Mouse (Mus musculus) right cerebral cortex, postnatal 14 days (tissue): ENCODE data around the gene Cntln.

Experiments used
- DNase-seq: peaks from one replicate; pipeline ENCODE4 v3.0.0; 2022

The Cntln gene

GRCm38 (mm10) chr4:84884111-84884538 is at the start of gene Cntln:
TSS of gene Cntln (plus strand) at chr4:84884309.
- peak; percentile 95 for DNase-seq

DNA sequence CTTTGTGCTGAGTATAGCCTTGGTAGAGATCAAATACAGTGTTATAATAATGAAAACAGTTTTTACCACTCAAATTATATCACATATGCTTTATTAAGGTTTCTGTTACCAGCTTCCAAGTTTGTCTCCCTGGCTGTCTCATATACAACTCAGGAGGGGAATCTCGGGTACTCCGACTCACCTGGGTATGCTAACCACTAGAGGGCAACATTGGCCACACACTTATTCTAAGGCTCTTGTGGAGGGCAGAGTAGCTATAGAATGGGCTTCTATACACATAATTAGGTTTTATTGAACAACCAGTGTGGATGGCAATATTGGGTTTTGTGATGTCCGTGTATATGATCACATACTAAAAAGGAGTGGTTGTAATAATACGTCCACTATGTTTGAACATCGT is 47.1 kb upstream of the Cntln start:
- peak; percentile 9 for DNase-seq

DNA sequence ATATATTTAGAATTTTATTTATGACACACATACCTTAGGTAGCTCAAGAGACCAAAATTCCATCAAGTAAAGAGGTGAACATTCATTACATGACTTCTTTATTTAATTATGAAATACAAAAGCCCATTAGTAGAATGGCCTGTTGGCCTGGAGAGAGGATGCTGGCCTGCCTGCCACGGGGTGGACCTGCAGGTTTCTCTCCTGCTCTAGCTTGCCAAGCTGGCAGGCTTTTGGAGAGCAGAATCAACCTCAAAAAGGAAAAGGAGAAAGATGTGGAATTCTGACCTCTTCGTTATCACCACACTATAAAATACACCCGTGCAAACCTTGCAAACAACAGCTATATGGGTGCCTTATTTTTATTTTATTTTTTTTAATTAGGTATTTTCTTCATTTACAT is 45.6 kb upstream of the Cntln start:
- no peak for DNase-seq

DNA sequence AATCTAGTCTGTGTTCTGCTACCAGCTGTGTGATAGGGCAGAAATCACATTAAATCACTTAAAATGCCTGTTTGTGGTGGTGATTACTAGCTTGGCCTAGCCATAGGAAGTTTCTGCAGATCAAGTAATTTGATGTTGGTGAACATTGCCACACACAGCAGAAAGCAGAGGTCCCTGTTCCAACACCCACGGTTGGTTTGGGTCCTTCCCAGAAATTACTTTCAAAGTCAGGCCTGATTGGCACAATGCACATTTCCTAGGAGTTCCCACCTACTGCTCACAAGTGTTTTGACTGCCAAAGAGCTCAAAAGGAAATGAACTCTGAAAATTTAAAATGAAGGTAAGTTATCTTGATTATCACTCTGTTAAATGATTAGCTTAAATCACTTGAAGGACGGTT is 44.6 kb upstream of the Cntln start:
- DNase-seq = no peak

GRCm38 (mm10) chr4:84857588-84857987 is 26.5 kb upstream of the Cntln start:
- no peak for DNase-seq

- peak; percentile 10 for DNase-seq
Observed at GRCm38 (mm10) chr4:84876347-84876746, 7.8 kb upstream of the Cntln start.

DNA sequence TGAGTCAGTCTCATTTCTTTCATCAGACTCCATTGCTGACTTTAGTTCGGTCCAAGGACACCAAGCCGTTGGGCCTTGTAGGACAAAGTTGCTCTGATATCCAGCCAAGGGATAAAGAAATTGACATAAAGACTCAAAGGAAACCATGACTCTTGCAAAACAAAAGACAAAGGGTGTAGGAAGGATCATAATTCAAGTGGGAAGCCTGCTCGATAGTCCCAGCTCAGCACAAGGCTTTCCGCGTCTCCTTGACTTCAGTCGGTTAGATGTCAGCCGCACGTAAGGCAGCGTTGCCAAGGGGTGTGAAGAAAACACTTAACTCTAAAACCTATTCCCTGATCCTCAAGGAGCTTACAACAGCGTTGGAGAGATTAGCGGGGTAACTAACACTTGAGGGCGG is 463 bp upstream of the Cntln start:
- no peak for DNase-seq

GRCm38 (mm10) chr4:84884539-84885270 is 596 bp downstream of the Cntln start:
- DNase-seq = peak; percentile 35

- no peak for DNase-seq
Observed at GRCm38 (mm10) chr4:84885271-84885540, 1.1 kb downstream of the Cntln start.

- no peak for DNase-seq
Observed at GRCm38 (mm10) chr4:84918393-84918792, 34.3 kb downstream of the Cntln start.

DNA sequence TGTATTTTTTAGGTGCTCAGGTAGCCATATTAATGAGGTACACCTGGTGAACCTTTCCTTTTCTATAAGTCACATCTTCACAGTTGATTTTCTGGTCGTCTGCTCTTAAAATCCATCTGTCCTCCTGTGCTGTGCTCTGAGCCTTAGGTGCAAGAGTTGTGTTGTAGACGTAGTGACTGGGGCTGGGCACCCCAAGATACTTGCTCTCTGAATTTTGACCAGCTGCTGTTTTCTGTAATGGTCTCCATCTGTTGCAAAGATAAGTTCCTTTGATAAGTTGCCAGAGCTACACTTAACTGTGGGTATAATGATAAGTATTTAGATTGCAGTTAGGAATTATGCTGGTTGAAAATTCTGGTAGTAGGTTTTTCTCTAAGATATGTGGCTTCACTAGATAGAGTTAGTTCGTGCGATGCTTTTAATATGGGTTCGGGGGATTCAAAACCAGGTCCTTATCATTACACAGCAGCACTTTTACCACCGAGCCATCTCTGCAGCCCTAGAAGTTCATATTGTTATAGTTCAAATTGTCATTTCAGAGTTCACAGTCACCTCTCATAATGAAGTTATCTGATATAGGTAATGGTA is 50.3 kb downstream of the Cntln start:
- DNase-seq = no peak

DNA sequence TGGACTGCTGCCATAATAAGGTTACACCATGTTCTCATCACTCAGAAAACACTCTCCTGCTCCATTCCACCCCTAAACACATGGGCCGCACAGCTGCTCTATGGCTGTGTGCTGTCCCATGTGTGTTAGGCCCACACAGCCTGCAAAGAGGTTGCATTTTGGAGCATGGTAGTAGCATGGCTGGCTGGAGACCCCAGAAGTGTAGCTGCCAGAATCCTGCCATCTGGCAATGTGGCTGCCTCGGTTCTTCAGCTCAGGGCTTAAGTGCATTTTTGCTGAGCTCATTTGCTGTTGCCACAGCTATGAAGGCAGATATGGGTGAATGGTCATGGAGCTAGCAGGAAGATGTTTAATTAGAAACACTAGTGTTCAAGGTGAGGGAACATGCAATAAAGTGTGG is 58.0 kb downstream of the Cntln start:
- DNase-seq = no peak

GRCm38 (mm10) chr4:84942651-84943050 is 58.5 kb downstream of the Cntln start:
- no peak for DNase-seq

- no peak for DNase-seq
Observed at GRCm38 (mm10) chr4:84944100-84944499, 60.0 kb downstream of the Cntln start.

- DNase-seq = no peak
Observed at GRCm38 (mm10) chr4:84946450-84946849, 62.3 kb downstream of the Cntln start.

DNA sequence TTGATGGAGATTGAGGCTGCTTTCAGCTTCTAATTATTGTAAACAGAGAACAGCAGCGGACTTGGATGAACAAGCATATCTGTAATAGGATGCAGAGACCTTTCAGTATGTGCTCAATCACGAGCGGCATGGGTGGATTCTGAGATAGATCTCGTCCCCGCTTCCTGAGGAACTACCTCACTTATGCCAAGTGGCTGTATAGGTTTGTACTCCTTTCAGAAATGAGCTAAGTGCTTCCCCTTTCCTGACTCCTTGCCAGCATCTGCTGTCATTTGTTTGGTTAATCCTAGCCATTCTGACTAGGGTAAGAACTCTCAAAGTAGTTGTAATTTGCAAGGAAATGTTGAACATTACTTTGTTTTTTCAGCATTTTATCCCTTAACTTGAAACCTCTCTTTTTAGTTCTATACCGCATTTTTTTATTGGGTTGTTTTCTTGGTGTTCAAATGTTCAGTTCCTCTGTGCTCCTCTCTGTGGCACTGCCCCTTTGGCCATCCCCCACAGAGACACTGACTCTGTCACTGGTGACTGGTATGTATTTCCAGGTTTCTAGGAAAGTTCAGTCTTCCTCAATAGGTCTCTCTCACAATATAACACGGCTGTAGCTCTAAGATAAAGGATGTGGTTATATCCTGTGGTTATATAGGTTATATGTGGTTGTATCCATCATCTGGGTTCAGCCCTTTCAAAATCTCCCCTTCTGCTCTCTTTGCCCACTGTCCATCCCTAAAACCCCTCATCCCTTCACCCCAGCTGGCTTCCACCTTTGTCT is 93.0 kb downstream of the Cntln start:
- no peak for DNase-seq

- DNase-seq = no peak
Observed at GRCm38 (mm10) chr4:84995520-84996348, 111.6 kb downstream of the Cntln start.

GRCm38 (mm10) chr4:85005581-85005980 is 121.5 kb downstream of the Cntln start:
- DNase-seq = no peak

- no peak for DNase-seq
Observed at GRCm38 (mm10) chr4:85006789-85007188, 122.7 kb downstream of the Cntln start.

DNA sequence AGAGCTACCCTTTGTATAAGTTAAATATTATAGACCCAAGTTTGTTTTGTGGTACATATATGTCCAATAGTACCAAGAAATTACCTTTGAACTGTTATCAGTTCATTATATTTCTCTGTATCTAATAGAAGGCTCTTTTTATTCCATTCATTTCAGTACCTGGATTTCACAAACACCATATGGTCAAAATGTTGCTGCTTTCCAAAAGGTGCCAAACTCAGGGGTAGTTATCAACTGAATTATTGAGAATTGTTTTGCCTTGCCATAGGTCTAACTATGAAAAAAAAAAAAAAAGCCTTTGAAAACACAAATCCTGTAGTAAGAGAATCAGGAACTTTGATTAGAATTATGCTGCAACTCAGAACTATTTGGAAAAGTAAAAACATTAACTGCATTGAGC is 126.7 kb downstream of the Cntln start:
- no peak for DNase-seq

DNA sequence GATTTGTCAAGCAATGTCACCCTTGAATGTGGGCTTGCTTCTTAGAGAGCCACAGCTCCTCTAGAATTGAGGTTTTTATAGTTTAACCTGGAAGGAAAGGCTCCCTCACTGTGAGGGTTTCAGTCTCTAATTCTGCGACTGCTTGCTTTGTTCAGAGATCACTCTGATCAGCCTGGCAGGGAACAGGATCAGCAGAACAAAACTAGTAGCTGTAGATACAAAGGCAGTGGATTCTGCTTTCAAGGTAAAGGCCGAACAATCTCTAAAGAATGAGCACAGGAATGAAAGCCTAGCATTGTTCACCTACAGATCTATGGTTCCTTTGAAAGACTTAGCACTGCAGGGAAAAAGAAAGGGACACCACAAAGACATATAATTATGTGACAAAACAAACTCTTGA is 161.6 kb downstream of the Cntln start:
- DNase-seq = no peak

DNA sequence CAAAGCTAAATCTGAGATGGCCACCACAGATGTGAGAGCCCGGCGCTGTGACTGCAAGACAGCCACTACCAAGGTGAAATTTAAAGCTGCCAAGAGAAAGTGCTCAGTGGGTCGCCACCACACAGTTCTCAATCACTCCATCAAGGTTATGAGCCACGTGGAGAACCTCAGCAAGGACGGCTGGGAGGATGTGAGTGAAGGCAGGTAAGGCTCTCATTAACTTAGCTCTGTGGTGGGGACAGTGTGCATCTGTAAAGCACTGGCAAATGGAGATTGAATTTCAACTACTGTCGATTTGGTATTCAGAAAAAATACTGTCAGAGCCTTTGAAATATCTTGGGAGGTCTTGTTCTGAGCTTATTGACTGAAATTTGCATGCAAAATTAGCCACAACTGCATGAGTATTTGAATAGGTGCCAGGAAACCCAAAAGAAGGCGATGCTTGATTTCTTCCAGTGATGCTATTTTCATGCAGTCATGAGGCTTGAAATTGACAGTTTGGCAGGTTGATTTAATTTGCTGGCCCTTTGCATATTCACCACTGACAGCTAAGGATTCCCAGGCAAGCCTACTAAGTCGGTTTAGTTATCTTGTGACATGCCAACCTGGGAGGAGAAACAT is 165.9 kb downstream of the Cntln start:
- DNase-seq = no peak

GRCm38 (mm10) chr4:85054616-85055015 is 170.5 kb downstream of the Cntln start:
- no peak for DNase-seq
